Mouse (Mus musculus) embryonic facial prominence, embryonic 10.5 days (tissue): ENCODE results near the gene Grm6. TPM values are rescaled to one million over a fixed set of nuclear protein-coding genes. Genes with fewer than 3 reads are reported as not detected.

Source experiments
- DNase-seq: peaks from one replicate; pipeline ENCODE4 v3.0.0-alpha.2; 2017; ENCODE audit warnings: low spot score
- H3K27ac ChIP-seq: fragments of 300-500 bp; sonication (generic); replicated peaks from 2 replicates; pipeline ENCODE4 v1.5.1; 2016; ENCODE audit warnings: mild to moderate bottlenecking
- H3K27me3 ChIP-seq: fragments of 300-500 bp; sonication (generic); replicated peaks from 2 replicates; pipeline ENCODE4 v1.6.1; 2016; ENCODE audit warnings: low read depth, mild to moderate bottlenecking; ENCODE audit not compliant: poor library complexity, severe bottlenecking
- H3K36me3 ChIP-seq: fragments of 300-500 bp; sonication (generic); replicated peaks from 2 replicates; pipeline ENCODE4 v1.6.1; 2016; ENCODE audit warnings: mild to moderate bottlenecking, moderate library complexity
- H3K4me1 ChIP-seq: fragments of 300-500 bp; sonication (generic); 2 replicates; pipeline ENCODE4 v1.6.1; 2016
- H3K4me3 ChIP-seq: fragments of 300-500 bp; sonication (generic); 2 replicates; pipeline ENCODE4 v1.5.1; 2016; ENCODE audit warnings: mild to moderate bottlenecking, moderate library complexity
- H3K9me3 ChIP-seq: fragments of 300-500 bp; sonication (generic); 2 replicates; pipeline ENCODE4 v1.6.1; 2016; ENCODE audit warnings: mild to moderate bottlenecking
- WGBS: fragments of 180-500 bp; shearing (Covaris S2); methylation state at CpG from one replicate; pipeline ENCODE4 v1.1.7; 2016; 5-methylcytosine and 5-hydroxymethylcytosine counted together
- polyA plus RNA-seq: library from polyadenylated mRNA; unstranded; fragments of >200 nt; fragmentation: Nextera tagmentation; extraction: Ambion mirVana; gene quantifications from 2 replicates; pipeline ENCODE4 v1.2.1, GENCODE M21; 2016

Grm6 gene
- polyA plus RNA-seq, 1 experiment from 2014 or later, result not detected

DNA sequence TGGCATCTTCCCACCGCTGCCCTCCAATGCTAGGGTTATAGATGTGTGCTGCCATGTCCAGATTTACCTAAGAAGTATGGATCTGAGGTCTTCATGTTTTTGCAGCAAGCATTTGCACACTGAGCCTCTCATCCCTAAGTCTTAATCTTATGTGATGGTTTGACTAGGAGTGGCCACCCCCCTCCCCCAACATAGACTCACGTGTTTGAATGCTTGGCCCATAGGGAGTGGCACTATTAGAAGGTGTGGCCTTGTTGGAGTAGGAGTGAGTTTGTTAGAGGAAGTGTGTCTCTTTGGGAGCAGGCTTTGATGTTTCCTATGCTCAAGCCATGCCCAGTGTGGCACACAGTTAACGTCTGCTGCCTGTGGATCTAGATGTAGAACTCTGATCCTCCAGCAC is 28.2 kb downstream of the Grm6 start:
- peaks cover 100% of the 10 kb centered on the region for H3K36me3 ChIP-seq
- H3K4me1 ChIP-seq, result no peaks in the 10 kb centered on the region
- no peaks in the 10 kb centered on the region for H3K27me3 ChIP-seq
- no peak for DNase-seq
- 90% methylated on average over 3 of the region's 3 CpGs for WGBS
- no peak overlapping the region for H3K4me3 ChIP-seq
- no peak overlapping the region for H3K27ac ChIP-seq
- peaks cover 21% of the 10 kb centered on the region for H3K9me3 ChIP-seq

DNA sequence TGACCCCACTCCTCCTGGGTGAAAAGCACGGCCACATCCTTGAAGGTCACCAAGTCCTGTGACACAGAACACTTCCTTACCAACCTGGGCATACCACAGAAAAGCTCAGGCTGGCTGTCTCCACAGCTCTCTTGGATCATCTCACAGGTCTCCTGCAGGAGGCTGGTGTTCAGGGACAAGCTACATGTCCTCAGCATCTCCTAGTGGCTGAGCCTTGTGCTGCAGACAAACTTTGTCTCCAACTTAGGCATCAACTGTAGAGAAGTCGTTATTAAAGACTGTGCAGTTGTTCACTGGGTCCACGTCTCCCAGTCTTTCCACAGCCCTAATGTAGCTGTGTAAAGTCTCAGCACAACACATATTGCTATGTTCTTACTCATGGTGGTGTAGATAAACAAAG is 33.3 kb downstream of the Grm6 start:
- 85% methylated on average over 3 of the region's 3 CpGs for WGBS
- Histone ChIP-seq H3K9me3 (no peaks in the 10 kb centered on the region), H3K4me1 (peaks cover 14% of the 10 kb centered on the region), H3K27ac (no peak overlapping the region), H3K4me3 (no peak overlapping the region), H3K27me3 (no peaks in the 10 kb centered on the region), H3K36me3 (peaks cover 72% of the 10 kb centered on the region)
- DNase-seq, result no peak

DNA sequence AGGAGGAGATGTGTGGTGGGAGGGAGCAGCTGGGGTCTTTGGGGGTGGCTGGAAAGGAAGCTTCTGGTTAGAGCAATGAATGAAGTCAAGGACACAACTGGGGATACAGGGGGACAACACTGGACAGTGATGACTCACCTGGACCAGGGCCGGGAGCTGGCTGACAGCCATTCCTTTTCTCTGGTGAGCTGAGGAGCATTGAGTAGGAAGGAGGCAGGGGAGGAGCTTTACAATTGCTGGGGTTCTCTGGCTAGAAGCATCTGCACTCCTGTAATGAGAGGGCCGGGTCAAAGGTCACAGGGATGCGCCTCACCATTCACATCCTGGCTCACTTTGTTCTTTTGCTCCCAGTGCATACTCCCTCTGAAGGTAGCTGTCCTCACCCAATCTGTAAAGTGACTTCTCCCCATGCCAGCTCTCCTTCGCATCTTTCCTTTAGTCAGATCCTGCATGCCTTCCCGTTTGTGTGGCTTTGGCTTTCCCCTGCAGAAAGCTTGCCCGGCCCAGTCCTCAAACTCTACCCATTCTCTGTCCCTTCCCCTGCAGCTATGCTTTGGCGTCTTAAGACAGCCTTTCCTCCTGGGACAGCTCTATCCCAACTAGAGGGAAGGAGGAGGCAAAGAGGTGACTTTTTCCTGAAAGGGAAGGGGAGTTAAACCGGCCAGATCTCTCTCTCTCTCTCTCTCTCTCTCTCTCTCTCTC is 35.9 kb downstream of the Grm6 start:
- H3K36me3 ChIP-seq, result peaks cover 46% of the 10 kb centered on the region
- WGBS, result 53% methylated on average over 8 of the region's 8 CpGs
- H3K4me3 ChIP-seq, result peak overlapping the region; percentile 64
- H3K27me3 ChIP-seq, result no peaks in the 10 kb centered on the region
- DNase-seq, result peak; percentile 12
- no peaks in the 10 kb centered on the region for H3K9me3 ChIP-seq
- peaks cover 14% of the 10 kb centered on the region for H3K4me1 ChIP-seq
- peak overlapping the region; percentile 87 for H3K27ac ChIP-seq

DNA sequence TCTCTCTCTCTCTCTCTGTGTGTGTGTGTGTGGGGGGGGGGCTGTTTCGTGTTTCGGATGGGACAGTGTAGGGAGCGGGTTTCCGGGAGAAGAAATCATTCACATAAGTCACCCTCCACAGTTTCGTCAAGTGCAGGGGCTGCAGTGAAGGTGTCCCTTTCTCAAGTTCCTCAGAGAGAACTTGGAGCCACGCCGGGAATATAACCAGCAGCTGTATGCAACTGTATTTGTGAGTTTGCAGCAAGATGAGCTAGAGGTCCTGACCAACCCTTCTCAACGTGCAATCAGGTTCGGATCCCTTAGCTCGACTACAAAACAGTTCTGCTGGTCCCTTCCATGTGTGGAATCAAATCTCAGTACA is 36.4 kb downstream of the Grm6 start:
- Histone ChIP-seq H3K27ac (peak overlapping the region; percentile 87), H3K27me3 (no peaks in the 10 kb centered on the region), H3K4me1 (peaks cover 14% of the 10 kb centered on the region), H3K9me3 (no peaks in the 10 kb centered on the region), H3K36me3 (peaks cover 40% of the 10 kb centered on the region), H3K4me3 (peak overlapping the region; percentile 64)
- DNase-seq, result no peak
- 25% methylated on average over 10 of the region's 10 CpGs for WGBS

DNA sequence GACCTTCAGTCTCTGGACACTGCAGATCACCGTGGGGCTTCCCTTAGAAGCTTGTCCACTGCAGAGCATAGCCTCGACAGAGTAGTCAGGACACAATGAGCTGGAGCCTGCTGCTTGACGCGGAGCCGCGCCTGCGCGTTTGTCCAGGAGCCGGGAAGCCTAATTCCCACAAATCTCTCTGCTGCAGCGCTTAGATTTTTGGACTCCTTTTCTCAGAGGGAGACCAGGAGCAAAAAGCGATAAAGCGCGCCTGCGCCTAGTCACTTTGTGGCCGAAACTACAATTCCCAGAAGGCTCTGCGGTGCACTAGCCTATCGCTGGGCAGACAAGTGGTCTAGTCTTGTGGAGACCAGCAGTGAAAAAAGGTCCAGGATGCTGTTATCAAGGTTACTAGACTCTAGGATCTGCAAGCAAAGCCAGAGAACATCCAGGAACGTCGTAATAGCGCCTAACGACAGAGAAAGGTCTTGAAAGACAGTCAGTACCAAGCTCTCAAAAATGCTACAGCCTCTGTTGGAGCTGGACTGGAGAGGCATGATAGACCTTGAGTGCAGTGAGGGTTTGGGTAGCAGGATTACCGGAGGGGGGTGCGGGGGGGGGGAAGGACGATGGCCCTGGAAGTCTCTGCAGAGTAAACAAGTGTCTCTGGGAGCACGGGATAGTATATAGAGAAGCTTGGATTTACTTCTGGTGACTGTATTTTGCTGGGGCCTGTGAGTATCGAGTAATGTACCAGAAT is 37.1 kb downstream of the Grm6 start, which contains the start of gene Zfp454:
Gene Zfp454, minus strand, starts transcription at position 262 of the 739 bp plus-strand sequence.
- 6% methylated on average over 26 of the region's 26 CpGs for WGBS
- H3K4me3 ChIP-seq, result peak within 1 kb of the TSS; percentile 64
- H3K27me3 ChIP-seq, result no peaks in the 10 kb centered on the region
- peak within 1 kb of the TSS; percentile 87 for H3K27ac ChIP-seq
- peaks cover 34% of the 10 kb centered on the region for H3K36me3 ChIP-seq
- H3K4me1 ChIP-seq, result peaks cover 14% of the 10 kb centered on the region
- DNase-seq, result peak; percentile 91
- peaks cover 4% of the 10 kb centered on the region for H3K9me3 ChIP-seq

DNA sequence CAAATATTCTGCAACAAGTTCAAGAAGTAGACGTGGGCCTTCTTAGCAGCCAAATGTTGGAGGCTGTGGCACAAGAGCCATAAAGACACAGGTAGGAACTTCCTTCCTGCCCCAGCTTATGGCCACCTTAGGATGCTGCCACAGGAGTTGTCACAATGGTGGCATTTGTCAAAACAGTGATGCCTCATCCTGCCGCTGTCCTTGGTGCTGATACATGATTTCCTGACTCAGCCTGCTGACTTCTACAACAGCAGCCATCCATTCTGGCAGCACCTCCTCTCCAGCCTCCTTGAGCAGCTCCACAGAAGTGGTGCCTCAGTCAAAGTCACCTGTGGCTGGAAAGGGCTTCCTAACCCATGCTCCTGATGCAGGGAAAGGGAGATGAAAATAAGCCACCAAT is 42.0 kb downstream of the Grm6 start:
- peaks cover 3% of the 10 kb centered on the region; the same call in 1 of the 2 replicates for H3K4me1 ChIP-seq
- H3K9me3 ChIP-seq, result peaks cover 36% of the 10 kb centered on the region
- no peaks in the 10 kb centered on the region for H3K27me3 ChIP-seq
- H3K27ac ChIP-seq, result no peak overlapping the region
- no peak overlapping the region for H3K4me3 ChIP-seq
- no peaks in the 10 kb centered on the region for H3K36me3 ChIP-seq
- 56% methylated on average over 2 of the region's 2 CpGs for WGBS
- DNase-seq, result no peak

DNA sequence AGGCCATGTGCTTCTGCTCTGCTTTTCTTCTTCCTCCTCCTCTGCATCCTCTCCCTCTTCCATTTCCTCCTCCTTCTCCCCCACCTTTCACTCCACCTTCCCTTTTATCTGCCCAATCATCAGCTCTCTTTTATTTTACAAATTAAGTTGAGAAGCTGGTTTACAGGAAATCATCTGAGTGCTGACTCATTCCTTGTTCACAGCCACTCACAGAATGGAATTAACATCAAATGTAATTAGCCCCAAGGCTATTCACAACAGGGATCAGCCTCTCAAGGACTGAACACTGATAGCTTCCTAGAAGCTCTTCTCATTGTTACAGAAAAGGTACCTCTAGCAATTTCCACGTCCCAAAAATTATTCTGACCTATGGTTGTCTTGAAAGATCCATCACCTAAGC is 46.9 kb downstream of the Grm6 start:
- peaks cover 83% of the 10 kb centered on the region for H3K9me3 ChIP-seq
- 83% methylated on average over 1 of the region's 1 CpGs for WGBS

DNA sequence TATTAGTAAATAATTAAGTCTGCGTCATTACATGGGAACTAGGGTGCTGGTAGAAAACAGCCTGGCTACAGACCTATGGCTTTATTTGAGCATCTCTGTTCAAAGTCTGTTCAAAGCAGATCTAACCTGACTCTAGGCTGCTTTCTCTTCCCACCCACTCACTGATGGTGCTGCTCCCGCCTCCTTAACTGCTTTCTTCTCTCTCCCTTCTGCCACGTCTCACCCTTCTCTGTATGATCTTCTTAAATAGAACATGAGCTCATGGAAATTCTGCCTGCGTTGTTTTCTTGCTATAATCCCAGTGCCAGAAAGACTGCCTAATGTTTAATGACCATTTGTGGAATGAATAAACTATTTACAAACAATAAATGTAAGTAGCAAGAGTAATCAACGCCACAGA is 57.7 kb downstream of the Grm6 start:
- Histone ChIP-seq H3K36me3 (peaks cover 100% of the 10 kb centered on the region), H3K27me3 (no peaks in the 10 kb centered on the region), H3K9me3 (peaks cover 50% of the 10 kb centered on the region), H3K4me3 (no peak overlapping the region), H3K27ac (no peak overlapping the region), H3K4me1 (no peaks in the 10 kb centered on the region)
- DNase-seq, result no peak
- WGBS, result 92% methylated on average over 5 of the region's 5 CpGs

More for the DNA sequence above, 46.9 kb downstream of the Grm6 start:
- Histone ChIP-seq H3K27me3 (no peaks in the 10 kb centered on the region), H3K4me3 (no peak overlapping the region), H3K4me1 (no peaks in the 10 kb centered on the region), H3K27ac (no peak overlapping the region), H3K36me3 (peaks cover 43% of the 10 kb centered on the region)
- DNase-seq, result no peak

DNA sequence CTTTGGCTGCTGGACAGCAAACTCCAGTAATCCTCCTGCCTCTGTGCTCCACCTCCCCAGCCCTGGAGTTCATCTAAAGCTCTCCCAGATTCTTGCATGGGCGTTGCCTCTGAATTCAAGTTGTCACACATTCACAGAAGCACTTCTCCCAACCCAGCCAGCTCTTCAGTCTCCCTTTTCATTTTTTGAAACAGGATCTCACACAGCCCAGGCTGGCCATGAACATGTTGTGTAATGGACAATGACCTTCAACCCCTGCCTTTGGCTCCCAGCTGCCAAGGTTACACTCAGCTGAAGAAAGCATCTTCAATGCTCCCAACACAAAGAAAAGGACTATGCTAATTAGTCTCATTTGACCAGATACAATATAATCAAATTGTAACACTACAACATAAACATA is 62.8 kb downstream of the Grm6 start:
- 93% methylated on average over 1 of the region's 1 CpGs for WGBS
- no peak overlapping the region for H3K27ac ChIP-seq
- no peaks in the 10 kb centered on the region for H3K27me3 ChIP-seq
- no peak for DNase-seq
- peaks cover 15% of the 10 kb centered on the region; the same call in 1 of the 2 replicates for H3K9me3 ChIP-seq
- peaks cover 70% of the 10 kb centered on the region for H3K36me3 ChIP-seq
- H3K4me3 ChIP-seq, result no peak overlapping the region
- H3K4me1 ChIP-seq, result 0 out of 2 replicates have a peak, but pooled peaks cover 3% of the 10 kb centered on the region

DNA sequence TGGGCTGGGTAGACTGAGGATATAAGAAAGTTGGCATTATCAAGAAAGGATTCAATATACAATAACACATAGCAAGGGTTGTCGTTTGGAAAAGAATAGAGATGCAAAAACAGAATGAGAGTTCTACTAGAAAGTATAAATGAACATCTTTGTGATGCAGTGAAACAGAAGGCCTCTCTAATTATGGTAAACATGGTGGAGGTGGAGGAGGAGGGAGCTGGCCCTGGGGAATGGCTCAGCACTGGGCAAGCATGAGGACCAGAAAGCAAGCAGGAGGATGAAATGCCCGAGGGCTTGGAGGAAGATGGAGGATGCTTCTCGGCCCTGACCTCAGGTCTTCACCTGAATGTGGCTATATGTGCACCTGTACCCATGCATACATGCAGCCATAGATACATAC is 64.0 kb downstream of the Grm6 start:
- no peak overlapping the region for H3K27ac ChIP-seq
- no peaks in the 10 kb centered on the region for H3K27me3 ChIP-seq
- H3K4me3 ChIP-seq, result no peak overlapping the region
- DNase-seq, result no peak
- peaks cover 15% of the 10 kb centered on the region; the same call in 1 of the 2 replicates for H3K9me3 ChIP-seq
- H3K4me1 ChIP-seq, result 0 out of 2 replicates have a peak, but pooled peaks cover 3% of the 10 kb centered on the region
- WGBS, result 90% methylated on average over 3 of the region's 3 CpGs
- peaks cover 58% of the 10 kb centered on the region for H3K36me3 ChIP-seq
